33 mouse cellular contexts compared by ENCODE assay signal in the genomic region with DNA sequence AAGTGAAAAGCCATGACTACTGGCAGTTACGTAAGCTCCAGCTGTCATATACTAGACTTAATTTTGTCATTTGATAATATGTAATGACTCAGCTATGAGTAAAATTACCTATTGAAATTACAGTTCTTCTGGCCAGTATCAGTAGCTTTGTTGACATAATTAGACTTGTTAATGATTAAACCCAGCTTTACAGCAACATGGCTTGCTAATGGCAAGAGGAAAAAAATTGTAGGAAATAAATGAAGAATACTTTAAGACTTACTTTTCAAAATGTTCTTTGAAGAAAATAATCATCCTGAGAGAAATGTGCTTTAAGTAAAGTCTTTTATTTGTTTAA. TPM values are rescaled to one million over a fixed set of nuclear protein-coding genes. Genes with fewer than 3 reads are reported as not detected.
"Had no signal": no experiment of that assay in that cellular context is flagged by ENCODE, and none has a peak within 500 bp of the region (broad histone marks: within the 10 kb centered on the region; RNA-seq: fewer than 3 reads in every experiment).

No protein-coding gene starts in this region.

- H3K9me3 ChIP-seq: heart, embryonic 10.5 days; heart, embryonic 12.5 days; hindbrain, embryonic 10.5 days; hindbrain, embryonic 12.5 days; kidney, embryonic 15.5 days; limb, embryonic 13.5 days; limb, embryonic 15.5 days had no signal

- H3K4me2 ChIP-seq: heart, embryonic 12.5 days; hindbrain, embryonic 12.5 days; hindbrain, embryonic 14.5 days; kidney, embryonic 15.5 days; limb, embryonic 13.5 days; limb, embryonic 15.5 days; liver, embryonic 11.5 days had no signal

- DNase-seq: gastrocnemius, postnatal 14 days; gastrocnemius, postnatal 36 days; heart, postnatal 10 days; left cerebral cortex, postnatal 4 days had no signal

- H3K36me3 ChIP-seq: heart, embryonic 10.5 days; heart, embryonic 12.5 days; hindbrain, embryonic 10.5 days; hindbrain, embryonic 12.5 days; kidney, embryonic 15.5 days; limb, embryonic 13.5 days; limb, embryonic 15.5 days had no signal

- H3K27me3 ChIP-seq: limb, embryonic 13.5 days; limb, embryonic 15.5 days had no signal

- ATAC-seq: hindbrain, embryonic 16.5 days; inflammation-experienced regulatory T-cells, adult 6 months had no signal

- H3K27ac ChIP-seq: heart, embryonic 10.5 days; hindbrain, embryonic 10.5 days; hindbrain, embryonic 12.5 days; hindbrain, embryonic 14.5 days; kidney, embryonic 15.5 days; layer of hippocampus, adult 2 months; left cerebral cortex, adult 2 months; limb, embryonic 13.5 days; limb, embryonic 15.5 days; liver, embryonic 14.5 days had no signal

- H3K4me3 ChIP-seq: heart, embryonic 10.5 days; heart, embryonic 12.5 days; hindbrain, embryonic 10.5 days; hindbrain, embryonic 12.5 days; kidney, embryonic 15.5 days; layer of hippocampus, adult 2 months; left cerebral cortex, adult 2 months; limb, embryonic 13.5 days; limb, embryonic 15.5 days had no signal

- H3K4me1 ChIP-seq: hindbrain, embryonic 10.5 days; hindbrain, embryonic 12.5 days; kidney, embryonic 15.5 days; limb, embryonic 13.5 days; limb, embryonic 15.5 days had no signal

- H3K9ac ChIP-seq: heart, embryonic 12.5 days; hindbrain, embryonic 12.5 days; hindbrain, embryonic 14.5 days; kidney, embryonic 15.5 days; limb, embryonic 13.5 days; limb, embryonic 15.5 days; liver, embryonic 14.5 days had no signal

RNA-seq across cellular contexts. Expression of a gene that starts 4.6 kb away (rescaled TPM):
- total RNA-seq: gastrocnemius, adult 18-20 months; gastrocnemius, adult 8-10 months; gastrocnemius, postnatal 14 days; gastrocnemius, postnatal 36 days; layer of hippocampus, adult 2 months; layer of hippocampus, postnatal 10 days had no signal

RNA-seq across cellular contexts. Expression of a gene that starts 14.0 kb away (rescaled TPM):
- total RNA-seq: gastrocnemius, adult 18-20 months; gastrocnemius, adult 8-10 months; gastrocnemius, postnatal 14 days; gastrocnemius, postnatal 36 days; heart, adult 18-20 months; heart, adult 8-10 months; heart, postnatal 10 days; heart, postnatal 25 days; layer of hippocampus, adult 2 months; layer of hippocampus, postnatal 10 days; layer of hippocampus, postnatal 25 days; left cerebral cortex, adult 2 months; left cerebral cortex, postnatal 14 days had no signal
- polyA plus RNA-seq: gonadal fat pad, adult 2 months; heart, embryonic 10.5 days; hindbrain, embryonic 10.5 days; hindbrain, embryonic 14.5 days; hindbrain, embryonic 16.5 days; inflammation-experienced regulatory T-cells, adult 6 months; kidney, adult 2 months had no signal

RNA-seq across cellular contexts. Expression of a gene that starts 18.6 kb away (rescaled TPM):
- total RNA-seq: gastrocnemius, adult 18-20 months; gastrocnemius, adult 8-10 months; gastrocnemius, postnatal 14 days; gastrocnemius, postnatal 36 days; heart, adult 18-20 months; heart, adult 8-10 months; heart, postnatal 10 days; heart, postnatal 25 days; heart, postnatal 4 days; layer of hippocampus, adult 2 months; layer of hippocampus, postnatal 10 days; layer of hippocampus, postnatal 25 days; left cerebral cortex, adult 2 months; left cerebral cortex, postnatal 14 days; left cerebral cortex, postnatal 4 days had no signal
- polyA plus RNA-seq: gonadal fat pad, adult 2 months; inflammation-experienced regulatory T-cells, adult 6 months had no signal

RNA-seq across cellular contexts. Expression of a gene that starts 32.3 kb away (rescaled TPM):
- total RNA-seq: gastrocnemius, adult 18-20 months; gastrocnemius, adult 8-10 months; gastrocnemius, postnatal 14 days; gastrocnemius, postnatal 36 days; heart, adult 18-20 months; heart, adult 8-10 months; heart, postnatal 10 days; heart, postnatal 25 days; heart, postnatal 4 days; layer of hippocampus, adult 2 months; layer of hippocampus, postnatal 10 days; layer of hippocampus, postnatal 25 days; left cerebral cortex, adult 2 months; left cerebral cortex, postnatal 14 days; left cerebral cortex, postnatal 4 days had no signal
- polyA plus RNA-seq: gonadal fat pad, adult 2 months; heart, embryonic 10.5 days; heart, embryonic 12.5 days; heart, embryonic 14.5 days; heart, embryonic 16.5 days; hindbrain, embryonic 10.5 days; hindbrain, embryonic 12.5 days; hindbrain, embryonic 14.5 days; hindbrain, embryonic 16.5 days; inflammation-experienced regulatory T-cells, adult 6 months; kidney, adult 2 months; kidney, embryonic 15.5 days; kidney, postnatal 0 days; limb, embryonic 11.5 days; limb, embryonic 13.5 days; limb, embryonic 15.5 days; liver, embryonic 11.5 days; liver, embryonic 14.5 days had no signal
